Mouse (Mus musculus) retina, embryonic 14.5 days (tissue): Measurements from ENCODE around the gene Tuba1c.
"Not testable (repeated sequence)": the region's sequence is repeated elsewhere in the genome, so short reads cannot be mapped to it uniquely, and the experiment has no call there.

Source experiments
- DNase-seq: peaks from one replicate; pipeline ENCODE4 v3.0.0-alpha.2; 2015; ENCODE audit warnings: low spot score

Gene Tuba1c

DNA sequence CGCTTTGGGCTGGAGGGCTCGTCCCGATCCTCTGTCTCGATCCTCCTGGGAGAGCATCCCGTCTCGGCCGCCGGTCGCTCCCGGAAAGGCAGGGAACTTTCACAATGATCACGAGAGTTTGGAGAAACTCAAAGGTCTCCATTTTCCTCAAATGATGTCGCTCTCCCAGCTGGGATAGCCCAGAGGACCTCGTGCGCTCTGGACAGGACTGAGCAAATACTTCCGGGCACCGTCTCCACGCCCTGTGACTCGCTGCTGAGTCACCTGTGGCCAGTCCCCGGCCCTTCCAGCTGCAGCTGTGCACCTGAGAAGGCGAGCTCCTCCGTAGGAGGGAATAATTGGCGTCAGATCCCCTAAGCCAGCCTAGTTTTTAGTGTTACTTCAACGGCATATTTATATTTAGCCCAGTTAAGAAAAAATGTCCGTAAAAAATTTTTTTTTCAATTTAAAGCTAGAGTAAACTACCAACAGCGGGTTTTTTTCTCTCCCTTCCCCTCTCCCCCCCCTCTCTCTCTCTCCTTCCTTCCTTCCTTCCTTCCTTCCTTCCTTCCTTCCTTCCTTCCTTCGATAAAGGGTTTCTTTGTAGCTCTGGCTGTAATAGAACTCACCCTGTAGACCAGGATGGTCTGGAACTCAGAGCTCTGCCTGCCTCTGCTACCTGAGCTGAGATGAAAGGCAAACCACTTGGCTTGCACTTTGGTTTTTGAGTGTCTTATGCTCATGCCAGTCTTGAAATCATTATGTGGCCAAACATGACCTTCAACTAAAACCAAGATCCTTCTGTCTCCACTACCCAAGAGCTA is 1.1 kb downstream of the Tuba1c start:
- no peak for DNase-seq

DNA sequence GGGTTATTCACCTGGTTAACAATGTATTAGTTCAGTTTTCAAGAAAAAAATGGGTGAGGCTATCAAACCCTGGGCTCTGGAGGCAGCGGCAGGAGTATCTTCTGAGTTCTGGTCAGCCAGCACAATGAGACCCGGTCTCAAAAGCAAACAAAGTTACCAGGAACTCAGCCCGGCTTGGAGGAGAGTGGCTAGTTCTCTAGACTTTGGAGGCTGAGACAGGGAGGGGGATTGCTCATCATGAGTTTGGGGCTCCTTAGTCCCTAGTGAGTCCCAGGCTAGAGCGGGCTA is 1.6 kb downstream of the Tuba1c start:
- no peak for DNase-seq

DNA sequence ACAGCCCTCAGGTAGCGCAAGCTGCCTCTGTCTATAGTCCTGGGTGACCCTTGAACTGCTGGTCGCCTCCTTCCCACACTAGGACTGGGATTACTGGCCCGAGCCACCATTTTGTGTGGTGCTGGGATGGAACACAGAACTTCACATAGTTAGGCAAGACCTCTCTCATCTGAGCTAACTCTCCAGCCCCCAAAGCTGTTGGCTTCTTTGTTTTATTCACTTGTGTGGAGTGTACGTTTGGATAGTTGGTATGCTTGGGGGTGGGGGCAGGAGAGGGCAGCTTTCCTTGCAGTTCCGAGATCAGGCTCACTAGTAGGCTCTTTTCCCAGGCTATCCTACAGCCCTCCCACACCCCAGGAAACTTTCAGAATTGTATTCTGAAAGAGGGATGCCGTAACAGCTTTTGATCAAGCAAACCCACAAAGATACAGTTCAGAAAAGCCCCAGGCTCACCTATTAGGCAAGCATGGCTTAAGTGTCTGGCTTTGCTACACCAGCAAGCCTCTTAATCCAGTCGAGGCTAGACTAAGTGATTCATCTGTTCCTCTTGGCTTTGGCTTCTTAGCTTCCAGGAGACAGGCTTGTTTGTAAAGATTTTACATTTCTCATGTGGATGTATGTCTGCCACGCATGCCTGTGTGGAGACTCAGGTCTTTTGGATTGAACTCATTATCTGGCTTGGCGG is 2.5 kb downstream of the Tuba1c start:
- DNase-seq = no peak

DNA sequence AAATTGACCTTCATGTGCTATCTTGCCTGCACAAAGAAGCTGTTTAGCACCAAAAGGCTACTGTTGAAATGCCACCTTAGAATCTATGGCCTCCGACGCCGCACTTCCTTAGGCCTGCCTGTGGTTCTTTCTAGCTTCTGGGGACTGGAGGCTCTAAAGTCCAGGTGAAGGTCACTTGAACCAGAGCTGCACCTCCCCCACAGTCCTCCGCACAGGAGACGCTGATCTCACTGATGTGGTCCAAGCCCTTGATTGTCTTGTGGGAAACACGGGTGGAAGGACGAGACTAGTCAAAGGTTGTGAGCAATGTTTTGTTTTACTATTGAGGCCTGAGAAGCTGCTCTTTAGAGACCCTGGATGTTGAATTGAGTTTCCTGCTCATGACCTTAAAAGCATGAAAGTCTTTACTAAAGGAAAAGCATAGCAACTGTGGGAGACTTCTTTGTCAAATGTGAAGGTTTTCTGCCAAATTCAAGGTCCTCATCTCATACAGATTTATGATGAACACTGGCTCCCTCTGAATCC is 3.1 kb downstream of the Tuba1c start:
- DNase-seq = no peak

DNA sequence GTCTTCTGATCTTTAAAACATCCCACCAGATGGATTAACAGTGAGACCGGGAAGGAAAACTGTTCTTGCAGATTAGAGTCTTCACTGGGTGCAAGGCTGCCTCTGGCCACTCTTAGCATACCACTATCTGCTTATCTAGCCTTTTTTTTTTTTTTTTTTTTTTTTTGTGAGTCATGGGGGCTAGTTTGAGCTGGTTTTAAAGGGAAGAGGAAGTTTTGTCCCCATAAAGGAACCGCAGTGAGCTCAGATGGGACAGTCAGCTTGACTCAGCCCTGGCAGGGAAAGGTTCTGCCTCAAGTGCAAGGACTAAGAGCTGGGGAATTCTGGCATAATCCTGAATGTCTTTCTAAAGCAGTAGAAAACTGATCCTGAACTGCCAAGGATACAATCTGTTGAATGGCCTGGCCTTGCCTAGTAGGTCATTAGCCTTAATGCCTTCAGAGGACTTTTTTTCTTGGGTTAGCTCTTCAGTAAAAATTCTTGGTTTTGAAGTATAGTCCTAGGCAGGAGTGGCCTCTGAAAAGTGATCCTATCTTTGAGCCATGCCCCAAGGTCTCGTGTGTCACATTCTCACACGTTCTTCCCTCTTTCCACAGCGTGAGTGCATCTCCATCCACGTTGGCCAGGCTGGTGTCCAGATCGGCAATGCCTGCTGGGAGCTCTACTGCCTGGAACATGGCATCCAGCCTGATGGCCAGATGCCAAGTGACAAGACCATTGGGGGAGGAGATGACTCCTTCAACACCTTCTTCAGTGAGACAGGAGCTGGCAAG is 4.0 kb downstream of the Tuba1c start:
- DNase-seq = no peak

DNA sequence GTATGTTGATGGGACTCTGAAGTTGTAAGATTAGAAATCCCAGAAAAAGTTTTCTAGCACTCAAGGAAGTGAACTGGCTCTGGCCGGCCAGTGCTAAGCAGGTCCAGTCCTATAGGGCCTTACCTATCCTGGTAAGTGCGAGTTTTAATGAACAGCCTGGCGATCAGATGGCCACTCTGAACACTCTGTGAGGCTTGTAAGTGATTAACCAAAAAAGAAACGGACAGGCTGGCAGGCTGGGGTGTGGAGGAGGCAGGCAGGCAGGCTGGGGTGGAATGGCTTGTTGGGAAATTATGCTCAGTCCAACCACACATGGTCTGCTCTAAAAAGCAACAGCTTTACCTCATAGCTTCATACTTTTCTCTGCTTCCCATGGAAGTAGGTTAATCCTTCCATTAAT is 5.7 kb downstream of the Tuba1c start:
- no peak for DNase-seq

DNA sequence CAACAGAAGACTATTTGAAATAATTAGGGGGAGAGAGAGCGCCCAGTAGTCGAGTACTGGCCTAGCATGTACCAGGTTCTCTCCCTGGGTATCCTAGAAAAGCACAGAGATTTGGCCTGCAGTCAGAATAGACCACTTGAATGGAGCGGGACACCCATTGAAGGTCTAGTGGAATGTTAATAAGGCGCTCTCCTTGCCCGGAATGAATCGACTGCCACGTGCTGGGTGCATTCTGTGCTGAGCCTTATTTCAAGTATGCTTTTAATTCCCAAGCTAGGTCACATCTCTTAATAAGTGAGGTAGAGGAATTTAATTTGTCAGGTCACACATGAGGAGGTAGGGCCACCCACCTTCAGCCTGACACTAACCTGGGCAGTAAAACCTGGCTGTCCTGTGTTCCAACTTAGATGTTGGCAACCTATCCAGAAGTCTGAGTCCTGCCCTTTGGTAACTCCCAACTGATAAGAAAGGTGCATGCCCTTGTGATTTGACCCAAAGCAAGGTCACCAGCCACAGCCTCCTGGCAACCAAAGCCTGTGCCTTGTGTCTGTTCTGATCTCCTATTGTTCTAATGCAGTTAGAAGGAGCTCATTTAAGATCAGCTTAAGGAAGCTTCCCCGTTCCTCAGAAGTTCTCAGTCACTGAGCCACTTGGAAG is 6.7 kb downstream of the Tuba1c start:
- DNase-seq = no peak

DNA sequence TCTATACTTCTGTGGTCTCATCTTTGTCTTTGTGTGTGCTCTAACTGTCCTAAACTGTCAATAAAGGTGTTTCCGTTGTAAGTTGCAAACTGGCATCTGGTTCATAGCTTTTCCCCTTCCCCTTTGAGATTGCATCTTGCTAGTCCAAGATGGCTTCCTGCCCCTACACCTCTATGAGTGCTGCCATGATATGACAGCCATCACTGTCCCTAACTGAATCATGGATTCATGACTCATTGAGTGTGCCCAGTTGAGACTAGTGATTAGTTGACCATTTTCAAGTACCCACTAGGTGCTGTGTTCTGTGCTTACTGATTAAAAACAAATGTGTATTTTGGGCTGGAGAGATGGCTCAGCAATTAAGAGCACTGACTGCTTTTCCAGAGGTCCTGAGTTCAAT is 8.3 kb downstream of the Tuba1c start:
- no peak for DNase-seq

DNA sequence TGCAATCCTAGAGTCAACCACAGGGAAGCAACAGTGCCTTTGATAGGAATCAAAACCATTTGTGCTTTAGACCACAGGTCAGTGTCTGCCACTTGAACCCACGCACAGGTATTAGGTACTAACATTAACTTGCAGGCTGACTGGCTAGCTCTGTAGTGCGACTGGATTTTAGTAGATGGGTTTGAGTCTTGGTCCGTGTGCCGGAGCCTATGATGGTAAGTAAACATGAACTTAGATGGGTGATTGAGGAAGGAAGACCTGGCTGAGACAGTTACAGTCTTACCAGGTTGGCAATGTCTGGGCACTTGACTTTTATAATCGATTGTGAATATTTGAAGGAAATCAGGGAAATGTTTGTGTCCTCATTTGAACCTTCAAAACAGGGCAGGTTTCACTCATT is 9.1 kb downstream of the Tuba1c start:
- no peak for DNase-seq

DNA sequence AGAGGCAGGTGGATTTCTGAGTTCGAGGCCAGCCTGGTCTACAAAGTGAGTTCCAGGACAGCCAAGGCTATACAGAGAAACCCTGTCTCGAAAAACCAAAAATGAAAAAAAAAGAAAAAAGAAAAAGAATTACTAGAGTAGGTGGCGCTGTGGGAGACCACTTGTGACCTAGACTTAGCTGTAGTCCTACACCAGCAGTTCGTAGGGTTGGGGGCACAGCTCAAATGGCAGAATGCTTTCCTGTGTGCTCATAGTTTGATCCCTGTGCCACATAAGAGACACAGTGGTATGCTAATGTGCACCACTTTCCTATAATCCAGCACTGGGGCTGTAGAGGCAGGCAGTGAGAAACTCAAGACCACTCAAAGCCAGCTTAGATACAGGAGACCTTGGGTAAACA is 9.6 kb downstream of the Tuba1c start:
- DNase-seq = no peak

DNA sequence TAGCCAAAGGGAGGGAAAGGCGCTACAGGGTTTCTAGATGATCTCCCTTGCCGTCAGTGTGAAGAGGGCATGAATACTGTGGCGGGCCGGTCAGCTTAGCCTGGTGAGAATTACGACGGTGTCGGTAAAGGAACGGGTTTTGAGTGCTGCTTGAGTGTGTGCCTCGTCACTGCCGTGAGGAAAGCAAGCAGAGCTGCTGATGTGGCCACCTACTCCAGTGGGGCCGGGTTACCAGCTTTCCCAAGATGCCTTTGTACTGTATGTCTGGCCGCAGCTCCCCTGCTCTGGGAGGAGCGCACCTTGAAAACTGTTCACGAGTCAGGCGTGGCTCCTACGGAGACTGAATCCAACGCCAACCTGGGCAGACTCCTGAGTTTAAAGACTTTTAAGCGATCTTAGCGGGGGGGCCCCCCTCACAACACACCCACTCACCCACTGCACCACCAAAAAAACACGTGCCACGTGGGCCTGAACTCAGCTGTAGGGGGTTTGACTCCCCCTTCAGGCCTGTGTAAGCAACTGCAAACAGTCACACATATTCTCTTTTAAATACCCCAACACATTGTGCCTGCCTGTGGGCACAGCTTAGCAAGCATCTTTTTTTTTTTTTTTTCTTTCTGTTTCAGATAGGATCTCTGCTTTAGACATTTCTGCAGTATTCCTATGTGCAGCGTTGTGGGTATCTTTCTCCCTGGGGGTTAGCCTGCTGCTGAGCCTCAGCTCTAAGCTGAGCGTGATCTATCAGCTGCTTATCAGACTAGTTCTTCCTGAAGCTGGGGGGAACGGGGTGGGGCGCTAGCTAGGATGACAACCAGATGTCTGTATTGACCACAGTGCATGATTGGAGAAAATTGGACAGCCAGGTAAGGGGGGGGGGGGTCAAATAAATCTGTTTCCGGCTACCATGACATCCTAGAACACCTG is 10.6 kb downstream of the Tuba1c start:
- DNase-seq = no peak

DNA sequence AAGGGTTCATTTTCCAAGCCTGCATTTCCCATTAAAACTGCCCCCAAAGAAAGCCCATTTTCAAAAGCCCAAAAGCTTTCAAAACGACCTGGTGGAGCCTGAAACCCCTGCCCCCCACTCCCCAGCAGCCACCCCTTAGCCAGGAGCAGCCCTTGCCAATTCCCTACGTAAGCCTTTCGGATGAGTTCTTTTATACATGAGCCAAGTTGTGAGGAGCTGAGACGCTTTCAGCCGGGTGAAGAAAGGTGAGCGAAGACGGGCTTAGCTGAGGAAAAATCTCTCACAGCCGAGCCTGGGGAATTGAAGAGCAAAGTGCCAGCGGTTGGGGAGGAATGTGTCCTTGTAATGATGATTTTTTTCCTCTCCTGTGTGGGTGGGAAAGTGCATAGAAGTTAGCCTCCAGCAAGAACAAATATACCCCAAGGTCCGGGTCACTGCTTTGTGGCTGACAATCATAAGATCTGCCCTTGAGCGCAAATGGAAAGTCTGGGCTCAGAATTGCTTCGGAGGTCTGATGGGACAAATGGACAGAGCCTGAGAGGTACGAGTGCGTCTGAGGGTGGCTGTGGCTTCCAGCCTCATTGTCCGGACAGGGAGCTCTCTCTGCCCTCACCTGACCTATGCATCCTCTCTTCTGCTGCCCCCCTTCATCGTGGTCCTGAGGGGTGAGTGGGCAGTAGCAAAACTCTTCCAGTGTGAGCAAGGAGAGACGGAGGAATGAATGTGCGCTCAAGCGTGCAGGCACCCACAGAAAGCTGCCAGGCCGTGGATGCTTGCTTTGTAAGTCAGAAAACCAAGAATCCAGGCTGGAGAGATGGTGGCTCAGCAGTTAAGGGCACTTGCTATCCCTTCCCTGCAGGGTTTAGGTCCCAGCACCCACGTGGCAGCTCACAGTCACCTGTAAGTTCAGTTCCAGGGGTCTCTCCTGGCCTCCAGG is 11.5 kb downstream of the Tuba1c start:
- DNase-seq = no peak

DNA sequence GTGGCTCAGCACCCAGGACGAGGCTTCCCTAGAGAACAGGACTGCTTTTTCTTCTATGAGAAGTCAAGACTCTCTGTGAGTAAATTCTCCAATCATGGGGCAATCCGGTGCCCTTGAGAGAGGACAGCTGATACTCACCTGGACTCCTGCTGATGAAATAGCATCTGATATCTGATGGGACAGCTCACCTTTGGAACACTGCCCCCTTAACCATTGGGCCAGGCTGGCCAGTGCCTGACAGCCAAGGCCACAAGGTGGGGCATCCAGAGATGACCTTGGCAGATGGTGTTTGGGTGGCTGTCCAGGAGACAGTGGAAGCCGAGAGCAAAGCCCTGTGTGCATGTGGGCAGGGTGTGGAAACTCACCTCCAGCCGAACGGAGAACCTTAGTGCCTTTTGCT is 12.6 kb downstream of the Tuba1c start:
- DNase-seq = no peak

DNA sequence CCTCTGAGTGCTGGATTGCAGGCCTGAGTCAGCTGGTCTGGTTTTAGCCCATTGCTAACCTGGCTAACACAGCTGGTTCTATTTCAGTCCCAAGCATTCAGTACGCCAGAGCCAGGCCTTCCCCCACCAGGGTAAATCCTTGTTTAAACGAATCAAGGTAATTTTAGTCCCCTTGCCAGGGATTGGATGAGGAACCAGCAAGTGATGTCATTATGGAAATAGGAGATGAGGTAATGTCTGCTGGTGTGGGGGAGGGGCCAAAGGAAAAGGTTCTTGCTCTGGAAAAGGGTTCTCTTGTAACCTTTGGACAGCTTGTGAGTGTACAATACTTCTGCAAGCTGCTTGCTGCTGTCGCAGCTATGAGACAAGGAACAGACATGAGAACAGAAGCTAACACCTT is 15.2 kb downstream of the Tuba1c start:
- no peak for DNase-seq

DNA sequence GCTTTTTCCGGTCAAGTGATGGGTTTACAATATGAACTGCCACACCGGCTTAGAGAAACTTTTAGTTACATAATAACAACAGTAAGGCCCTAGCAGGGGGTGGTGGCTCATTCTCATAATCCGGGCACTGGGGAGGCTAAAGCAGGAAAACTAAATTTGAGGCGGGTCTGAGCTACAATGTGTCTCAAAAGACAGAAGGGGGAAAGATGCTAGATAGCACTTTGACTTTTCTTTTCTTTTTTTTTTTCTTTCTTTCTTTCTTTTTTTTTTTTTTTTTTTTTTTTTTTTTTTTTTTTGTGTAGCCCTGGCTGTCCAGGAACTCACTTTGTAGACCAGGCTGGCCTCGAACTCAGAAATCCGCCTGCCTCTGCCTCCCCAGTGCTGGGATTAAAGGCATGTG is 16.0 kb downstream of the Tuba1c start:
- not testable (repeated sequence) for DNase-seq

DNA sequence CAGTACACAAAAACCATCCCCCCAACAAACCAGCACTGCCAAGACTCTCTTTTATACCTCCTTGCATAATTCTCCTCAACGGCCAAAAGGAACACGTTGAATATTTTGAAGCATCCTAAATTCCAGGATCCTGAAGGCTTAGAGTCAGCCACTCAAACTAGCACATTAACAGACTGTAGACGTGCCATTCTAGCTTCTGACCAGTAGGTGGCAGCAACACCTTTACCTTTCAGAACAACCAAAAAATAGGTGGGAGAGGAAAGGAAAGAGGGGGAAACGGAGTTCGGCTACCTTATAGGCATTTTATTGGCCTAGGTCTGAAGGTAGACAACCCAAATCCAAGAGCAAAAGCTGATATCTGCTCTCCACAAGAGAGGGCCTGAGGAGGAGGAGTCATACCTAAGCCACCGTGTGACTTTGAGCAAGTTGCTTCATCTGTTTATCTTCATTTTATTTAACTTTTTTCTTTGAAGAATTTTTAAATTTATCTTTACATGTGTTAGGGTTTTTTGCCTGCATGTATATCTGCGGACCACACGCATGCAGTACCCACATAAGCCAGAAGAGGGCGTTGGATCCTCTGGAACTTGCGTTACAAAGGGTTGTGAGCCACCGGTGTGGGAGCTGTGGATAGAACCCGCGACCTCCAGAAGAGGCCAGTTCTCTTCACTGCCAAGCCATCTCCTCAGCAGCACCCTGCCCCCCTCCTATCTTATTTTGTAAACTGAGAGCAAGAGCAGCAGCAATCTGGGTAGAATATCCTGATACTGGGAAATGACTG is 20.0 kb downstream of the Tuba1c start:
- DNase-seq = peak; percentile 87

DNA sequence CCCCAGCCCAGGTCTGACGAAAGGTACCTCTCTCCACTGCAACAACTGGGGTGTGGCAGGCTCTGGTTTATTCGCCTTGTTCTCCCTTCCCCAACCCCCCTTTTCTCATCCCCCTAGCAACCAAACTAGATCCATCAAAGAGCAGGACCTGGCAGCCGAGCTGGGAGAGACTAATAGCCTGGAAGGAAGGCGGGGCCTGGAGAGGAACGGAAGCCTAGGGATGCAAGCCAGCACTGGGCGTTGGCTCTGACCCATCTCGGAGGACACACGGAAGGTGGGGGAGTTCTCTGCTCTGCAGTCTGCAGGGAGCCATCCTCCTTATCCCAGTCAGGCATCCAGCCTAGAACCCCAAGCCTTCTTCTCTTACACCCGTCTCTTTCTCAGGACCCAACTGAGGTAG is 23.7 kb downstream of the Tuba1c start:
- no peak for DNase-seq

DNA sequence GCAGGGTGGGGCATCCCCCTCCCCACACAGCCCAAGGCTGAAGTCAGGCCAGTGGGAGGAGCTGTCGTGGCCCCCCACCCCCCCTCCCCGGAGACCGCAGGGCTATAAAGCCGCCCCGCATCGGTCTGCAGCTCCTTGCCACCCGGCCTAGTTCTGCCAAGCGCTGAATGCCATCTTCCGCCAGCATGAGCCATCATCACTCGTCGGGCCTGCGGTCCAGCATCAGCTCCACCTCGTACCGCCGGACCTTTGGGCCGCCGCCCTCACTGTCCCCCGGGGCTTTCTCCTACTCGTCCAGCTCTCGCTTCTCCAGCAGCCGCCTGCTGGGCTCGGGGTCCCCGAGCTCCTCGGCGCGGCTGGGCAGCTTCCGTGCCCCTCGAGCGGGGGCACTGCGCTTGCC is 25.3 kb downstream of the Tuba1c start, which contains the start of gene Prph:
TSS of gene Prph (plus strand) at position 135 of the 400 bp plus-strand sequence.
- no peak for DNase-seq

DNA sequence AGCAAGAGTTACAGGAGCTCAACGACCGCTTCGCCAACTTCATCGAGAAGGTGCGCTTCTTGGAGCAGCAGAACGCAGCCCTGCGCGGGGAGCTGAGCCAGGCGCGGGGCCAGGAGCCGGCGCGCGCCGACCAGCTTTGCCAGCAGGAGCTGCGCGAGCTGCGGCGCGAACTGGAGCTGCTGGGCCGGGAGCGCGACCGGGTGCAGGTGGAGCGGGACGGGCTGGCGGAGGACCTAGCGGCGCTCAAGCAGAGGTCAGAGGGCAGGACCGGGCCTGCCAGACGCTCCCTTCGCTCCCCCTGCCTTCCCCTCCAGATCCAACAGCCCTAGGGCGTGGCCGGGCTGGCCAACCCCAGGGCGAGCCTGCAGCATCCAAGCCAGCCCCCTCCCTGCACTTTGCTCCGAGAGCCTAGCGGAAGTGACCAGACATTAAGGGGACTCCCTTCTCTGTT is 25.8 kb downstream of the Tuba1c start:
- peak; percentile 46 for DNase-seq
